Mouse (Mus musculus): ENCODE results near the gene Kcna7.
"Not testable (repeated sequence)": the region's sequence is repeated elsewhere in the genome, so short reads cannot be mapped to it uniquely, and the experiment has no call there.

Gene Kcna7

DNA sequence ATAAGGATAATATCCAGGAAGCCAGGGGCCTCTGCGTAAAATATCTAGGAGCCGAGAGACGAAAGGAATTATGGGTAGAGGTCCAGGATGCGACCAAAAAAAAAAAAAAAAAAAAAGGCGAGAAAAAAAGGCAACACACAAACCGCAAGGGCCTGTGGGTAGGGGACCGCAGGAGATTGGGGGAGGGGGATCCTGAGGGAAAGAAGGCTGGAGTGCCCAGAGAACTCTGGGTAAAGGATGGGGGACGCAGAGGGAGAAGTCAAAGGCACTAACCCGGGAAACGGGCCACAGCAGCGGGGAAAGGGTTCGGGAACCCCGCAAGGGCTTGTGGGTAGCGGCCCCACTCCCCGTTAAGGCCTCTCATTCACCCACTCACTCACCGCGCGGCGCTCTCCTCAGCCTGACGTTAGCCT, 10.3 kb upstream of the Kcna7 start:
- DNase-seq (ENCODE audit: low read depth, low spot score), result no peak

DNA sequence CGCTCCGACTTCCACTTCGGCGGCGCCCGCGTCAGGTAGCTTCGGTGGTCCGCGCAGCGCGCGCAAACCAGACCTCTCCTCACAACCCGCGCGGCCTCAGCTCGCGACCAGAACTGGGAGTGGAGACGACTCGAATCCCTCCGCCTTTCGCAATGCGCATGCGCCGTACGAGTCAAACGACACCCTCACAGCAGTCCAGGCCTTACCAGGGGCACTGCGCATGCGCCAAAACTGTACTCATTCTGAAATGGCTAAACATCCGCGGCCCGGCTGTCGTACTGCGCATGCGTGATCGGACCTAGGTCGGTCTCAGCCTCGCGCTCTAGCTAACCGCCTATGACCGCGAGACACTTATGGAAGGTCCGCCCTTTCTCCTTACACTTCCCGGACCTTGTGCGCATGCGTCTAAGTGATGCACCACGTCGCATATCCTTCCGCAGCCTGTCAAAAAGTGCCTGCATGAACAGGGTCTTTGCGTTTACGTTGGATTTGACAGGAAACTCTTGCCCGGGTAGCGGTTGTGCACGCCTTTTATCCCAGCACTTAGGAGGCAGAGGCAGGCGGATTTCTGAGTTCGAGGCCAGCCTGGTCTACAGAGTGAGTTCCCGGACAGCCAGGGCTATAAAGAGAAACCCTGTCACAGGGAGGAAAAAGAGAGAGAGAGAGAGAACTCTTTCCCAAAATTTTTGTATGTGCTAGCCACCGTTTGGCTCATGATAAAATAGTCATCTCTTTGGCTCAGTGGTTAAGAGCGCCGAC, 9.7 kb upstream of the Kcna7 start, which contains the start of gene Snrnp70:
Gene Snrnp70 (minus strand): TSS at position 165 of the 759 bp plus-strand sequence.
- peak; percentile 100 for DNase-seq (ENCODE audit: low read depth, low spot score)

DNA sequence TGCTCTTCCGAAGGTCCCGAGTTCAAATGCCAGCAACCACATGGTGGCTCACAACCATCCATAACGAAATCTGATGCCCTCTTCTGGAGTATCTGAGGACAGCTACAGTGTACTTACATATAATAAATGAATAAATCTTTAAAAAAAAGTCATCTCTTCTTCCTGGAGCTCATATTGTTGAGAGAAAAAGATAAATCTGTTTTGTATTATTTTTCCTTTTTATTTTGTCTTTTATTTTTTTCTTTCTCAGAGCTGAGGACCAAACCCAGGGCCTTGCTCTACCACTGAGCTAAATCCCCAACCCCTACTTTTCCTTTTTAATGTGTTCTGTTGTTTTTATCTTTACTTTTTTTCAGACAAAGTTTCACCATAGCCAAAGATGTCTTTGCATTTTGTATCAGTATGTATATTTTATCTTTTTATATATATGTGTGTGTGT, 9.1 kb upstream of the Kcna7 start:
- not testable (repeated sequence) for DNase-seq (ENCODE audit: low read depth, low spot score)

DNA sequence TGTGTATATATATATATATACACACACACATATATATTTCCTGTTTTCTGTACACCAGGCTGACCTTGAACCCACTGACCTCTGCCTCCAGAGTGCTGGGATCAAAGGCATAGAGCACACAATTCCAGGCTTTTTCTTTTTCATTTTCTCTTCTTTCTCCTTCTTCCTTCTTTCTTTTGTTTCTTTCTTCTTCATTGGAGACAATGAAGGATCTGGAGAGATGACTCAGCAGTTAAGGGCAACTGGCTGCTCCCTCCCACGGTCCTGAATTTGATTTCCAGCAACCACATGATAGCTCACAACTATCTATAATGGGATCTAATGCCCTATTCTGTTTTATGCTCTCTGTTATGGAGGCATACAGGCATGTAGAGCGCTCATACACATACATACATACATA, 8.7 kb upstream of the Kcna7 start:
- no peak for DNase-seq (ENCODE audit: low read depth, low spot score)

DNA sequence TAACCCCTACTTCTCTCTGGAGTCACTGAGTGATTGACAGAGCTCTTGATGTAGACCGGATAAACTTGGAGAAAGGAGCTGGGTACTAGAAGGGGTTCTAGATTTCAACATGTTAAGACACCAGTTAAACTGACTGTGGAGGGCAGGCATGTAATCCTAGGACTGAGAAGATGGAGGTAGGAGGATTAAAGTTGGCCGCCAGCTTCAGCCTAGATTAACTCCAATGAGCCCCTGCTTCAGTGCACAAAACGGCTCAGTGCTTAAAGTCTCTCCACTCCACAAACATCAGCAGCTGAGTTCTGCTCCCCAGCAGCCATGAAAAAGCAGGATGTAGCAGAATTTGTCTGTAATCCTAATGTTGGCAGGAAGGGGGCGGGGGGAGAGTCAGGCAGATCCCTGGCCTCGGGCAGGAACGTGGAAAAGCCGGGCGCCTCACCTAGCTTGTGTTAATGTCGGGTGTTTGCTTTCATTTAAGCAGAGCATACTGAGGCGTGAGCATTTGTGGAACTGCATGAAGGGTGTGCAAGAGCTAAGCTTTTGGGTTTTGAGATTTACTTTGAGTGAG, 3.9 kb upstream of the Kcna7 start:
- no peak for DNase-seq (ENCODE audit: low read depth, low spot score)

DNA sequence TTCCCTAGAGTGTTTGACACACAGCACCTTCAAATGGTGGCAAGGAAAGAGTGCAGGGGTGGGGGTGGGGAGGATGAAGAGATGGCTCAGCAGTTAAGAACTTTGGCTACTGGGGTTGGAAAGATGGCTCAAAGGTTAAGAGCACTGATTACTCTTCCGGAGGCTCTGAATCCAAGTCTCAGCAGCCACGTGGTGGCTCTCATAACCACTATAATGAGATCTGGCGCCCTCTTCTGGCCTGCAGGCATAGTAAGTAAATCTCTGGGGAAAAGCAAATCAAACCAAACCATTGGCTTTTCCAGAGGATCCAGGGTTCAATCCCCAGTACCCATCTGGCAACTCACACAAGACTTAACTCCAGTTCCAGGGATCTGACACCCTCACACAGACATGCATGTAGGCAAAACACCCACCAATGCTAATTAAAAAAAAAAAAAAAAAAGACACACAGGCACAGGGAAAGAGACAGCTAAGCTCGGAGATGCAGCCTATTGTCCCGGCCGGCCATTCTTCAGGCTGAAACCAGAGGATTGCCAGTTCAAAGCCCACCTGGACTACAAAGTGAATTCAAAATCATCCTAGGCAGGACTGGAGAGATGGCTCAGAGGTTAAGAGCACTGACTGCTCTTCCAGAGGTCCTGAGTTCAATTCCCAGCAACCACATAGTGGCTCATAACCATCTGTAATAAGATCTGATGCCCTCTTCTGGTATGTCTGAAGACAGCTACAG, 1.8 kb upstream of the Kcna7 start:
- peak; percentile 81 for DNase-seq (ENCODE audit: low read depth, low spot score)

DNA sequence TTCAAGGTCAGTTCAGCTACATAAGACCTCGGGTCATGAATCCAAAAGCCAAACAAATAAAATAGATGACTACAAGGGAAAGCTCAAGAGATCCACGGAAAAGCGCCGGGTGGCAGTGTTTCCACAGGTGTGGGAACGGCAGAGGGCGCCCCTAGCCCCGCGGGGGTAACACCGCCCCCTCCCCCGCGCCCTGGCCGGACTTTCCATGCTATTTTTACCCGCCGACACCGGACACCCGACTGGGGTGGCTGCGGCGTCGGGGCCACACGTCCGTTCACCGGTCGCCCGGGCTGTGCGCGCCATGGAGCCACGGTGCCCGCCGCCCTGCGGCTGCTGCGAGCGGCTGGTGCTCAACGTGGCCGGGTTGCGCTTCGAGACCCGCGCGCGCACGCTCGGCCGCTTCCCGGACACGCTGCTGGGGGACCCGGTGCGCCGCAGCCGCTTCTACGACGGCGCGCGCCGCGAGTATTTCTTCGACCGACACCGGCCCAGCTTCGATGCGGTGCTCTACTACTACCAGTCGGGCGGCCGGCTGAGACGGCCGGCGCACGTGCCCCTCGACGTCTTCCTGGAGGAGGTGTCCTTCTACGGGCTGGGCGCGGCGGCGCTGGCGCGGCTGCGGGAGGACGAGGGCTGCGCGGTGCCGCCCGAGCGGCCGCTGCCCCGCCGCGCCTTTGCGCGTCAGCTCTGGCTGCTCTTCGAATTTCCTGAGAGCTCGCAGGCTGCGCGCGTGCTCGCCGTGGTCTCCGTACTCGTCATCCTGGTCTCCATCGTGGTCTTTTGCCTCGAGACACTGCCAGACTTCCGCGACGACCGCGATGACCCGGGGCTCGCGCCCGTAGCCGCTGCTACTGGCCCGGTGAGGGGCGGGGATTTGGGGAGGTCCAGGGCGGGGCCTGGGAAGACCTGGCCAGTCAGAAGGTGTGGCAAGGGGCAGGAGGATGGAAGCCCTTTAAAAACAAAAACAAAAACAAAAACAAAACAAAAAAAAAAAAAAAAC, 1.0 kb downstream of the Kcna7 start:
- peak; percentile 41 for DNase-seq (ENCODE audit: low read depth, low spot score)

DNA sequence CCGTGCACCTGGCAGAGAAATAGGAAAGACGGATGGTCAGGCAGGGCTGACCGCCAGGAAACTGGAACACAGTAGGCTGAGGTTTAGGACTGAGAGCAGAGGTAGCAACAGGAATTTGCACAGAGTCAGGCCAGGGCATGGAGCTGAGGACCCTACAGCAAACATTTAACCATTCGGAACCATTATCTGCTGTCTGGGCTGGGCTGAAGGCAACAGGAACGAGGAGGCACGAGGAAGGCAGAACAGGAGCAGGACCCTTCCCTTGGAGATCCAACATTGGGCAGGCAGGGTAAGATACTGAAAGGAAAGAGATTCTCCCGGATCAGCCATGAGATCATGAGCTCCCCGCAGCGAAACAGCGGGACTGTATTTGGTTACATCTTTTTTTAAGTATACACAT, 2.4 kb downstream of the Kcna7 start:
- no peak for DNase-seq (ENCODE audit: low read depth, low spot score)

DNA sequence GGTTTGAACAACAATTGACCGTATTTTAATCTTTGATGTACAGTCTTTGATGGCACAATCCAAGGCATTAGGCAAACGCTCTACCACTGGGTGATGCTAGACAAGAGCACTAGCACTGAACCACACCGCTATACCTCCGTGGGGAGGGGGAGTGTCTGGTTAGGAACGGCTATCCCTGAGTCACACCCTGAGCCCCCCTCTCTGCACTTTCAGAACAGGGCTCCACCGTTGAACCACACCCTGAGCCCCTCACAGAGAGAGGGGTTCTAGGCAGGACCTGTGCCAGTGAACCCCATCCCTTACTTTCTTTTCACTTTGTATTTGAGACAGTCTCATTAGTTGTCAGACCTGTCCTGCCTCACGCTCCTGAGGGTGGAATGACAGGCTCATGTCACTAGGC, 2.9 kb downstream of the Kcna7 start:
- no peak for DNase-seq (ENCODE audit: low read depth, low spot score)

DNA sequence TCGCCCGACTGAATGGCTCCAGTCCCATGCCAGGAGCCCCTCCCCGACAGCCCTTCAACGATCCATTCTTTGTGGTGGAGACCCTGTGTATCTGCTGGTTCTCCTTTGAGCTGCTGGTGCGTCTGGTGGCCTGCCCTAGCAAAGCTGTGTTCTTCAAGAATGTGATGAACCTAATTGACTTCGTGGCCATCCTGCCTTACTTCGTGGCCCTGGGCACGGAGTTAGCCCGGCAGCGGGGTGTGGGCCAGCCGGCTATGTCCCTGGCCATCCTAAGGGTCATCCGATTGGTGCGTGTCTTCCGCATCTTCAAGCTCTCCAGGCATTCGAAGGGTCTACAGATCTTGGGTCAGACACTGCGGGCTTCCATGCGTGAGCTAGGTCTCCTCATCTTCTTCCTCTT, 3.5 kb downstream of the Kcna7 start:
- DNase-seq (ENCODE audit: low read depth, low spot score), result no peak

DNA sequence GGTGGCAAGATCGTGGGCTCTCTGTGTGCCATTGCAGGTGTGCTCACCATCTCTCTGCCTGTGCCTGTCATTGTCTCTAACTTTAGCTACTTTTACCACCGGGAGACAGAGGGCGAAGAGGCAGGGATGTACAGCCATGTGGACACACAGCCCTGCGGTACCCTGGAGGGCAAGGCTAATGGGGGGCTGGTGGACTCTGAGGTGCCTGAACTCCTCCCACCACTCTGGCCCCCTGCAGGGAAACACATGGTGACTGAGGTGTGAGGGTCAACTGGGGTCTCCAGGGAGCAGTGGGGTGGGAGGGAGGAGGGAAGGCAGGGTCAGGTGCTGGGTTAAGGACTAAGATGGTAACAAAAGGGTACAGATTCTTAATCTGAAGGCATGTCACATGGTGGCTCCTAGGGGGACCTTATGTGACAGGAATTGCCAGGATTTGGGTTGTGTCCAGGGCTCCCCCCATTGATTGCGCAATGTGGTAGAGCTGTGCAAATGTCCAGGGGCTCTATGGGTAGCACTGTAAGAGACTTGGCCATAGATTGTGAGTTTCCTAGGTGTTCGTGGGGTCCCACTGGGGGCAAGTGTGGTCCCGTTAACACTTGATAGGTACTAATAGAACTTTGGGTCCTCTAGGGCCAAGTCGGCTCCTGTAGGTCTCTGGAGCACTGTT, 4.2 kb downstream of the Kcna7 start:
- no peak for DNase-seq (ENCODE audit: low read depth, low spot score)

DNA sequence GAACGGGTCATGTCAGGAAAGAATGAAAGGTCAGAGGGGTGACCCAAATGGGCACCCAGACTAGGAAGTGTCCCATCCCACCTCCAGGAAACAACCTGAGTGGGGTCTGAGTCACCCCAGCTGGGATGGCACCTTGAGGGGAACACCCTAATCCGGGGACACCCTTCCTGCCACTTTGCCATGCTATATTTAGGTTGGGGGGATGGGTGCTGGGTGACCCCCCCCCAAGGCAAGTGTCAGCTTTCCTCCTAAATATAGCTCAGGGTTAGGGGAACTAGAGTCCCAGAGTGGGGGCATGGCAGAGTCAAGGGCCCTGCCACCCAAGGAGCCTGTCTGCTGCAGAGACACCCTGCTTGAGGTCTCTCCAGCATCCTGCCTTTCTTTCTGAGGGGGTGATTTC, 7.0 kb downstream of the Kcna7 start:
- DNase-seq (ENCODE audit: low read depth, low spot score), result no peak

DNA sequence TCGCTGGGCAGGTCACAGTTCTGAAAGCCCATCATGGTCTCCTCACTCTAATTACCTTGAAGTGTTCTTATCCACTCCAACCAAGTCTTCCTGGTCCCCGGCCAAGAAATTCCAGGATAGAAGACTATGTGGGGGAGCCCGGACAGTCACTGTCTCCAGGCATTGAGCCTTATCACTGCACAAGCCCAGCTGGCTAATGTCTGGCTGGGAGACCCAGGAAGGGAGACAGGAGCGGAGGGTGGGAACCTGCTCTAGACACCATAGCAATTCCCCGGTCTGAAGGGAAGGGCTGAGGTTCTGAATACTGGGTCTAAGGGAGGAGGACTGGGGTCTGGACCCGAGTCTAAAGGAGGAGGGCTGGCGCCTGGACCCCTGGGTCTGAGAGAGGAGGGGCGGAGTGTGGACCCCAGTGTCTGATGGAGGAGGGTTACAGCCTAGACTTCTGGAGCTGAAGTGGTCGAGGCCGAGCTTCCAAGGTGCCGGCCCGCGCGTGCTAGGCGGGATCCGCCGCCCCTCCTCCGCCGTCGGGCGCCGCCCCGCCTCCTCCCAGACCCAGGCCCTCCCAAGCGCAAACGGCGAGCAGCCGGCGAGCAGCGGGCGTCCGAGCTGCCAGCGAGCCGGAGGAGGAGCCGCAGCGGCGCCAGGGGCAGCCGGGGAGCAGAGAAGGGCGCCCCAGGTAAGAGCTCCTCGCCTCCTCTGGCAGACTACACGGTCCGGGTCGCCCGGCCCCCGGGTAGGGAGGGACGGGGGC, 7.8 kb downstream of the Kcna7 start, which contains the start of gene Ntf5:
Gene Ntf5 (plus strand): TSS at position 583 of the 751 bp plus-strand sequence.
- DNase-seq (ENCODE audit: low read depth, low spot score), result peak; percentile 37

DNA sequence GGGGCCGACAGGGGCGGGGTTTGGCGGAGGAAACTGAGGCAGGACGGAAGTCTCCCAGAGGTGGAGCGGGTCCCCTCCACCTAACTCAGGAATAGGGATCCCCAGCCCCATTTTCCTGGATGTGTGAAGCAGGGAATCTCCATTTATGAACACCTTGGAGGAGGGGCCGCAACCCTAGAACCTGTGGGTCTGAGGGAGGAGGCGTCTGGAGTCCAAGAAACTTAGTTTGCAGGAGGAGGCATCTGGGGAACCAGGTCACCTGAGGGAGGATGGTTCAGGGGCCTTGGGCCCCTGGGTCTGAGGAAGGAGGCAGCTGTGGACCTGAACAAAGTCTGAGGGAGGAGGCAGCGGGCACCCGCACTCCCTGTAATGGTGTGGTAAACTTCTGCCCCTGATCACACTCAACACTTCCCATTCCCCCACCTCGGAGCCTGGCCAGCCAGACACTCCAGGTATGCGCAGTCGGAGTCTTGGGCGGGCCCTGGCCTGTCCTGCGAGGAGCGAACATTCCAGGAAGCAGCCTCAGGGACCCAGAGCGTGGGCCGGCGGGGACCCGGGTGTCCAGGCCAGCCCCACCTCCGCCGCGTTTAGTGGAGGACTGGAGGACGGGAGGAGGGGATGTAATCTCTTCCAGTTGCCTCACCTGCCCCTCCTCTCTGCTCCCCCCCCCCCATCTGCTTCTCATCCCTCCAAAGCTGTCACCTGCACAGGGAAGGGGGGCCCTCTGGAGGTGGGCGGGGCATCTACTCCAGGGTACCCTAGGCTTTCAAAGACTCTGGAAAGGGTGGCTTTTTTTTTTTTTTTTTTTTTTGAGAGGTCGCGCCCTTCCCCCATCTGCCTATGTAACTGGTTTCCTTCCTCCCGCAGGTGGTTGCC, 8.6 kb downstream of the Kcna7 start:
- peak; percentile 25 for DNase-seq (ENCODE audit: low read depth, low spot score)

DNA sequence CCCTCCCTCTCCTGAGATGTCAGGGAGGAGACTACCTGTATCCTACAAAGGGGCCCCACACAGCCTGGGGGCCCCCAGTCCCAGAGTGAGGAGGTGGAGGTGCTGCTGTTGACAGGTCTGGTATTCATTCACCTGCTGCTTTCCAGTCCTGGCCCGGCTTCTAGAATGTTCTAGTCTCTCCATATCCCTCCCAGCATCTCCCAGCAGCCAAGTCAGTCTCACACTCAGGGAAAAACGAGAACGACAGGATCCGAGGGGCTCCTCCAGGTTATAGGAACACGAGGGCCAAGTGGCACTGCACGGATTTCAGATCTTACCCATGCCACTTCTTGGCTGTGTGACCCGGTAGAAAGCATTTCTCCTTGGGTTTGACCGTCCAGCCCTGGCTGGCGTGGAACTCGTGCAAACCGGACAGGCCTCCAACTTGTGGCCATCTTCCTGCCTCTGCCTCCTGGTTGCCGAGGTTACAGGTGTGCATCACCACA, 9.3 kb downstream of the Kcna7 start:
- DNase-seq (ENCODE audit: low read depth, low spot score), result no peak

DNA sequence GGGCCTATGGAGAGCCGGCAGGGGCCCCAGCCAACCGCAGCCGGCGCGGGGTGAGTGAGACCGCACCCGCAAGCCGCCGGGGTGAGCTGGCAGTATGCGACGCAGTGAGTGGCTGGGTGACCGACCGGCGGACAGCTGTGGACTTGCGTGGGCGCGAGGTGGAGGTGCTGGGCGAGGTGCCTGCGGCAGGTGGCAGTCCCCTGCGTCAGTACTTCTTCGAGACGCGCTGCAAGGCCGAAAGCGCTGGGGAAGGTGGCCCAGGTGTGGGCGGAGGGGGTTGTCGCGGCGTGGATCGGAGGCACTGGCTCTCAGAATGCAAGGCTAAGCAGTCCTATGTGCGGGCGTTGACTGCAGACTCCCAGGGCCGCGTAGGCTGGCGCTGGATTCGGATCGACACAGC, 10.2 kb downstream of the Kcna7 start:
- peak; percentile 72 for DNase-seq (ENCODE audit: low read depth, low spot score)

DNA sequence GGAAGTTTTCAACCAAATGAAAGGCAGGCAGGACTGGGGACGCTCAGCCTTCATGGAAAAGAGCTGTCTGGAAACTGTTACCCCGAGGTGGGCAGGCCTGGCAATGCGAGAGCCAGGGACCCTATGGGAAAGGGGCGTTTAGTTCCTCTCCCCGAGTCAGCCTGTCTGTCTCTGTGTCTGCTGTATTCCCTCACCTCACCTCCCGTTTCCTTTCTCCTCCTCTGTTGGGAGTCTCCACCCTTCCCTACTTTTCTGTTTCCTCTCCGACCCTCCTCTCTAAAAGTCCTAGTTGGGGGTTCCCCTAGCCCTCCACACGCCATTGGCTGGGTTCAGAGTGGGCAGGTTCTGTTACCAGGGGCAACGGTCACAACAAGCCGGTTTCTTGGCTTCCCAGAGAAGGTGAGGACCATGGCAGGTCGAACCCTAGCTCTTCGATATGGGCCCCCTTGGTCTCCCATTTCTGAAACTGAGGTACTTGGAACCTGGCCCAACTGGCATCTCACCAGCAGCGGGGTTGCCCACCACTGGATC, 12.6 kb downstream of the Kcna7 start:
- no peak for DNase-seq (ENCODE audit: low read depth, low spot score)

DNA sequence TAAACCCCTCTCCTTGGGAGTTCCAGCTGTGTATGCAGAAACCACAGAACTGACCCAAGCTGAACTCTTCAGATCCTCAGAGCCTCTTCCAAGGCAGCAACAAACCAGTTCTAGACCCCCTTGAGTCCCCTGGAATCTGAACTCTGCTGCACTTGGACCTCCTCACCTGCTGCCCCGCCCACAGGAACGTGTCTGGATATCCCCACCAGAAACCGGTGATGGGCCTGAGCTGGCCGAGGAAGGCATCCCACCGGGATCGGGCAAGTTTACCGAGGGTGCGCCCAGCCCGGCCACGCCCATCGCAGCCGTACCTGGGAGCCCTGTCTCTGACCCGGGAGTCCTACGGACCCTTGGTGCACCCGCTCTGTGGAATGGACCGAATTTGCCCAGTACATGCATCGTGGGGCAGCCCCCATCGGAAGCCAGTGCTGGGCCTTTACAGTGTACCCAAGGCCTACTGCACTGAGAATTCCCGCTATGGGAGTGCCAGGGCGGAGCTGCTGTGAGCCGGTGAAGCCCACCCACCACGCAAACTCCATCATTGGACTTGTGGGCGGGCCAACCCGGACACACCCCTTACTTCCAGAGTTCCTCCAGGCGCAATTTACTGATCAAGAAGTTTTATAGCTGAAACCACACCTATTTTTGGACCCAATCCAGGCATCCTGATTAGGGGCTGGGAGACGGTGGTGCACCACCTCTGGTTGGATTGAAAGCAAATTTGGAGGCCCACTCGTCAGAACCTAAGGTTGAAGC, 14.6 kb downstream of the Kcna7 start:
- no peak for DNase-seq (ENCODE audit: low read depth, low spot score)
